Mouse (Mus musculus): Measurements from ENCODE around the gene Por. TPM values are rescaled to one million over a fixed set of nuclear protein-coding genes. Genes with fewer than 3 reads are reported as not detected.

Por gene
- total RNA-seq, 1 experiment from 2014 or later, result 51.2 TPM

- ATAC-seq (replicated peaks; ENCODE audit: insufficient number of reproducible peaks, low FRiP score, low TSS enrichment, poor library complexity, severe bottlenecking), result no peak
Observed at GRCm38 (mm10) chr5:135720121-135720520, 50.3 kb downstream of the Por start.

- ATAC-seq (replicated peaks; ENCODE audit: insufficient number of reproducible peaks, low FRiP score, low TSS enrichment, poor library complexity, severe bottlenecking), result no peak
Observed at GRCm38 (mm10) chr5:135721076-135721475, 51.2 kb downstream of the Por start.

GRCm38 (mm10) chr5:135722121-135722520, 52.3 kb downstream of the Por start:
- no peak for ATAC-seq (replicated peaks; ENCODE audit: insufficient number of reproducible peaks, low FRiP score, low TSS enrichment, poor library complexity, severe bottlenecking)

GRCm38 (mm10) chr5:135723165-135723751, 53.4 kb downstream of the Por start:
- ATAC-seq (replicated peaks; ENCODE audit: insufficient number of reproducible peaks, low FRiP score, low TSS enrichment, poor library complexity, severe bottlenecking), result no peak

- ATAC-seq (replicated peaks; ENCODE audit: insufficient number of reproducible peaks, low FRiP score, low TSS enrichment, poor library complexity, severe bottlenecking), result no peak
Observed at GRCm38 (mm10) chr5:135724536-135725322, 54.9 kb downstream of the Por start.

GRCm38 (mm10) chr5:135725391-135725841, 55.6 kb downstream of the Por start:
- ATAC-seq (replicated peaks; ENCODE audit: insufficient number of reproducible peaks, low FRiP score, low TSS enrichment, poor library complexity, severe bottlenecking), result no peak

GRCm38 (mm10) chr5:135725991-135726390, 56.2 kb downstream of the Por start:
- no peak for ATAC-seq (replicated peaks; ENCODE audit: insufficient number of reproducible peaks, low FRiP score, low TSS enrichment, poor library complexity, severe bottlenecking)

GRCm38 (mm10) chr5:135726641-135727346, 57.0 kb downstream of the Por start:
- no peak for ATAC-seq (replicated peaks; ENCODE audit: insufficient number of reproducible peaks, low FRiP score, low TSS enrichment, poor library complexity, severe bottlenecking)

- no peak for ATAC-seq (replicated peaks; ENCODE audit: insufficient number of reproducible peaks, low FRiP score, low TSS enrichment, poor library complexity, severe bottlenecking)
Observed at GRCm38 (mm10) chr5:135727871-135728270, 58.0 kb downstream of the Por start.

GRCm38 (mm10) chr5:135728361-135728760, 58.5 kb downstream of the Por start:
- ATAC-seq (replicated peaks; ENCODE audit: insufficient number of reproducible peaks, low FRiP score, low TSS enrichment, poor library complexity, severe bottlenecking), result no peak

GRCm38 (mm10) chr5:135729351-135729750, 59.5 kb downstream of the Por start:
- no peak for ATAC-seq (replicated peaks; ENCODE audit: insufficient number of reproducible peaks, low FRiP score, low TSS enrichment, poor library complexity, severe bottlenecking)

GRCm38 (mm10) chr5:135730278-135730677, 60.4 kb downstream of the Por start:
- ATAC-seq (replicated peaks; ENCODE audit: insufficient number of reproducible peaks, low FRiP score, low TSS enrichment, poor library complexity, severe bottlenecking), result no peak

GRCm38 (mm10) chr5:135730916-135731315, 61.1 kb downstream of the Por start:
- no peak for ATAC-seq (replicated peaks; ENCODE audit: insufficient number of reproducible peaks, low FRiP score, low TSS enrichment, poor library complexity, severe bottlenecking)

- no peak for ATAC-seq (replicated peaks; ENCODE audit: insufficient number of reproducible peaks, low FRiP score, low TSS enrichment, poor library complexity, severe bottlenecking)
Observed at GRCm38 (mm10) chr5:135731322-135731721, 61.5 kb downstream of the Por start.

GRCm38 (mm10) chr5:135733071-135733470, 63.2 kb downstream of the Por start:
- ATAC-seq (replicated peaks; ENCODE audit: insufficient number of reproducible peaks, low FRiP score, low TSS enrichment, poor library complexity, severe bottlenecking), result no peak

- no peak for ATAC-seq (replicated peaks; ENCODE audit: insufficient number of reproducible peaks, low FRiP score, low TSS enrichment, poor library complexity, severe bottlenecking)
Observed at GRCm38 (mm10) chr5:135734057-135734680, 64.3 kb downstream of the Por start.

GRCm38 (mm10) chr5:135735741-135736140, 65.9 kb downstream of the Por start:
- no peak for ATAC-seq (replicated peaks; ENCODE audit: insufficient number of reproducible peaks, low FRiP score, low TSS enrichment, poor library complexity, severe bottlenecking)

- no peak for ATAC-seq (replicated peaks; ENCODE audit: insufficient number of reproducible peaks, low FRiP score, low TSS enrichment, poor library complexity, severe bottlenecking)
Observed at GRCm38 (mm10) chr5:135736544-135736943, 66.7 kb downstream of the Por start.

GRCm38 (mm10) chr5:135737154-135737553, 67.3 kb downstream of the Por start:
- ATAC-seq (replicated peaks; ENCODE audit: insufficient number of reproducible peaks, low FRiP score, low TSS enrichment, poor library complexity, severe bottlenecking), result peak; percentile 25; the same call in 1 of the 2 replicates
